Comparison of ENCODE assay signal across 8 mouse cellular contexts in genomic region chr7:66309240-66309949, GRCm38 (mm10). TPM values are rescaled to one million over a fixed set of nuclear protein-coding genes. Genes with fewer than 3 reads are reported as not detected.
A peak's percentile ranks its signal among the peaks of the same experiment; 100 is the strongest.
DNase-seq lines count a peak whose midpoint lies in the region; ATAC-seq and TF ChIP-seq lines count a peak whose summit lies in the region.

No protein-coding gene starts in this region.

- no peaks in the 10 kb centered on the region for H3K9me3 ChIP-seq in lung, postnatal 0 days (ENCODE audit: low read length)

- no peak overlapping the region for H3K4me2 ChIP-seq in lung, postnatal 0 days (replicated peaks; ENCODE audit: low read depth, low read length)

- in situ Hi-C loops in Patski (cut with MboI; ENCODE audit: low pct_unique_long_range_greater_than_20kb), result no loop called here

- CTCF ChIA-PET in Patski (lab: Charles Lee), result interaction anchor here (0.9 to 3.7 kb wide), 13 partner anchors 8 to 355 kb away, joined by 3 to 20 read pairs (median 4); partner anchors contain the start of gene Lrrk1

- peak; percentile 66 for ATAC-seq in Patski
- ATAC-seq in lung, postnatal 0 days, result peak; percentile 75
- ATAC-seq in activated CD4-positive, CD25-positive, alpha-beta regulatory T cell, adult 4 months, result no peak

- no peaks in the 10 kb centered on the region for H3K27me3 ChIP-seq in Patski
- H3K27me3 ChIP-seq in lung, postnatal 0 days (replicated peaks; ENCODE audit: insufficient read depth, low read length), result no peaks in the 10 kb centered on the region

- peak; percentile 38 for DNase-seq in adrenal gland, adult 2 months
- DNase-seq in adrenal gland, adult 8-10 months, result no peak
- DNase-seq in Patski (ENCODE audit: low read depth, low spot score), result peak; percentile 66
- peak; percentile 57 to 71 for DNase-seq in heart, postnatal 14 days
- DNase-seq in lung, postnatal 0 days (ENCODE audit: low spot score), result peak; percentile 92
- DNase-seq in thymus, postnatal 4 days, result no peak
- DNase-seq in thymus, postnatal 10 days (ENCODE audit: low spot score in 2 of 2), result no peak

- H3K36me3 ChIP-seq in lung, postnatal 0 days (ENCODE audit: insufficient read depth, low read length), result no peaks in the 10 kb centered on the region

- POLR2A ChIA-PET in Patski (lab: Charles Lee), result interaction anchor here (1.4 kb wide), 1 partner anchor 79 kb away, joined by 5 read pairs; the partner anchor contains the start of gene Lrrk1

- no peak for TF ChIP-seq CTCF in Patski (IDR thresholded peaks at IDR 0.05)
- TF ChIP-seq CTCF in lung, postnatal 0 days (IDR thresholded peaks at IDR 0.05), result no peak

- no peak overlapping the region for H3K9ac ChIP-seq in lung, postnatal 0 days (replicated peaks; ENCODE audit: low read depth)

- peak overlapping the region; percentile 87 for H3K27ac ChIP-seq in lung, postnatal 0 days (ENCODE audit: low read length)

- no peak overlapping the region for H3K4me3 ChIP-seq in lung, postnatal 0 days (ENCODE audit: low read depth, low read length)

- peaks cover 23% of the 10 kb centered on the region; the same call in 1 of the 2 replicates for H3K4me1 ChIP-seq in lung, postnatal 0 days (ENCODE audit: insufficient read depth, low read depth, low read length)

- TF ChIP-seq EP300 in lung, postnatal 0 days (IDR thresholded peaks at IDR 0.05), result peak; percentile 92

- intact Hi-C loops in heart, postnatal 14 days (cut with DNase I), result loop anchor here (2.0 kb wide), 1 partner anchor 351 kb away; no protein-coding TSS in a partner anchor

- WGBS in lung, postnatal 0 days, result 18% methylated on average over 5 of the region's 5 CpGs

RNA-seq across cellular contexts. Expression of gene Gm10974, which starts 56.3 kb away (rescaled TPM):
- not detected for total RNA-seq in adrenal gland, adult 2 months (2021)
- polyA plus RNA-seq in adrenal gland, adult 2 months (2012; rRNA removed), result not detected in 2 replicates
- not detected for total RNA-seq in adrenal gland, adult 8-10 months (2022)
- not detected for polyA plus RNA-seq in Patski (2021)
- not detected for total RNA-seq in heart, postnatal 14 days (2021)
- not detected in 2 replicates for polyA plus RNA-seq in lung, postnatal 0 days (2015; fragmentation: Nextera tagmentation; extraction: Ambion mirVana)
- polyA plus RNA-seq in activated CD4-positive, CD25-positive, alpha-beta regulatory T cell, adult 4 months (2017; shearing (Covaris generic)), result not detected

Comparison
In these comparisons a context has a peak if more than half of its experiments do, and no peak if none do; other contexts are left out.
1. DNase-seq: peak in adrenal gland, adult 2 months (single experiment), Patski (single experiment), heart, postnatal 14 days (2 of 2) and lung, postnatal 0 days (single experiment); none in adrenal gland, adult 8-10 months (single experiment), thymus, postnatal 4 days (single experiment) and thymus, postnatal 10 days (0 of 2).